In the genomic region with DNA sequence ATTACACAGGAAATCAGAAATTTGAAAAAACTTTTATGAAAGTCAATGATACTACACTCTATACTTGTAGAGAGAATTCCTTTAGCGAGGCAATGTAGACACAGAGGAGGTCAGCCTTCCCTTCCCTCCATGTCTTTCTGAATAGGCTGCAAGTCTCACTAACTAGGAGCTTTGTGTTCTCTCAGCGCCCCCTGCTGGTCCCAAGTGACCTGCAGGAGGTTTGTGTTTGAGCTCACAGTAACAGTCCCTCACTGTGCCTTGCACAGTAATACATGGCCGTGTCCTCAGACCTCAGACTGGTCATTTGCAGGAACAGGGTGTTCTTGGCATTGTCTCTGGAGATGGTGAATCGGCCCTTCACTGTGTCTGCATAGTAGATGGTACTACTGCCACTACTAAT, we compare ENCODE assay signal across 8 mouse cellular contexts.
DNase-seq lines count a peak whose midpoint lies in the region; TF ChIP-seq lines count a peak whose summit lies in the region.

No protein-coding gene starts in this region.

- TF ChIP-seq CTCF in bone marrow, adult 2 months (IDR thresholded peaks at IDR 0.05; ENCODE audit: control insufficient read depth, insufficient read depth, low read length): peak; percentile 45; the same call in 1 of the 2 replicates

- no peak overlapping the region for H3K4me3 ChIP-seq in bone marrow, adult 2 months (replicated peaks; ENCODE audit: control insufficient read depth, low read depth, low read length)

- no peaks in the 10 kb centered on the region for H3K4me1 ChIP-seq in bone marrow, adult 2 months (ENCODE audit: control insufficient read depth, insufficient read depth, low read length)

- peak; percentile 22 for DNase-seq in heart, postnatal 4 days
- no peak for DNase-seq in heart, adult 8-10 months (ENCODE audit: low spot score)
- DNase-seq in right cerebral cortex, adult 2 months (ENCODE audit: low spot score in 2 of 2): peak; percentile 1 to 10
- no peak for DNase-seq in right cerebral cortex, postnatal 36 days (ENCODE audit: low spot score in 2 of 2)
- DNase-seq in kidney, postnatal 36 days: peak; percentile 32 to 83
- peak; percentile 7 for DNase-seq in yolk sac, embryonic 10.5 days (ENCODE audit: low spot score)
- DNase-seq in urinary bladder, postnatal 4 days (ENCODE audit: low spot score in 2 of 2): no peak

- TF ChIP-seq POLR2A in bone marrow, adult 2 months (IDR thresholded peaks at IDR 0.05; ENCODE audit: borderline replicate concordance, control insufficient read depth, low read depth, low read length): no peak

- no peak overlapping the region for H3K27ac ChIP-seq in bone marrow, adult 2 months (ENCODE audit: control insufficient read depth, insufficient read depth, low read depth, low read length, poor library complexity)

- 41% methylated on average over 4 of the region's 4 CpGs for WGBS in bone marrow, adult 2 months

Comparison
In these comparisons a context has a peak if more than half of its experiments do, and no peak if none do; other contexts are left out.
1. DNase-seq: peak in heart, postnatal 4 days (single experiment), right cerebral cortex, adult 2 months (2 of 2), kidney, postnatal 36 days (2 of 2) and yolk sac, embryonic 10.5 days (single experiment); none in heart, adult 8-10 months (single experiment), right cerebral cortex, postnatal 36 days (0 of 2) and urinary bladder, postnatal 4 days (0 of 2).